Mouse (Mus musculus): Measurements from ENCODE around the gene Specc1.

DNA sequence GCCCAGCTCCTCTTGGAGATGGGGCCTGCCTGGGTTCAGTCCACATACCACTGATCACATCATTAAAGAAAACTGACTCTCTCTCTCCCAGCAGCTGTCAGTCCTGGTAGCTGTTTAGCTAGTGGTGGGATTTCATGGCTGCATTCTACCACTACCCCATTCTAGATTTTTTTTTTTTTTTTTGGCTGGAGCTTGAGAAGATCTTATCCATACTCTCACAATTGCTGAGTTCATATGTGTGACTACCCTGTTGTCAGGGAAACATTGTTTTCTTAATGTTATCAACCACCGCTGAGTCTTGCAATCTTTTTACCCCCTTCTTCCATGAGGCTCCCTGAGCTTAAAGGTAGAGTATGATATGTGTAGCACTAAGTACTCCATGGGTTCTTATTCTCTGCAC is 246.1 kb downstream of the Specc1 start:
- TF ChIP-seq POLR2A (IDR thresholded peaks at IDR 0.05; ENCODE audit: borderline replicate concordance, extremely low read depth, insufficient read depth, insufficient read length, poor library complexity, severe bottlenecking), result no peak
- no peak for TF ChIP-seq CTCF (IDR thresholded peaks at IDR 0.05; ENCODE audit: borderline replicate concordance, extremely low read depth, insufficient read depth, insufficient read length)
